Mouse (Mus musculus): ENCODE results near the gene Olfr331.
"Not testable (repeated sequence)": the region's sequence is repeated elsewhere in the genome, so short reads cannot be mapped to it uniquely, and the experiment has no call there.

The Olfr331 gene

DNA sequence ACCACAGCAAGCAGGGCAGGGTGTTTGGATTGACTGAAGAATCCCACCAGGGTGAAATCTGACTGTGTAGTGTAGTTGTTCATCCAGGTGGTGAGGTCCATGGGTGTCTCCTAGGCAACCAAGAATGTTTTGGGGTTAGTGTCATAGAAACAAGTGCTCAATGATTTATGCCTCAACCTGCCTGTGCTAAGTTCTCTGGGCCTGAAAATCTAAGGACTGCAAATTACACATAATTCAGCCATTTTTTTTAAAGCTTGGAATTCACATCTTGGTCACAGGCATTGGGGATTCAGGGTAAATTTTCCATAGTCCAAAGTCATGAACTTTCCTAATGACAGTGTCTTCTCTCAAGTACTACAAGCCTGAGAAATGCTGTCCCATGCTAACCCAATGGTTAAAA is at the start of gene Olfr331:
Olfr331 (minus strand) TSS at position 101 of the 400 bp plus-strand sequence.
- not testable (repeated sequence) for DNase-seq (ENCODE audit: low read depth, low spot score)

DNA sequence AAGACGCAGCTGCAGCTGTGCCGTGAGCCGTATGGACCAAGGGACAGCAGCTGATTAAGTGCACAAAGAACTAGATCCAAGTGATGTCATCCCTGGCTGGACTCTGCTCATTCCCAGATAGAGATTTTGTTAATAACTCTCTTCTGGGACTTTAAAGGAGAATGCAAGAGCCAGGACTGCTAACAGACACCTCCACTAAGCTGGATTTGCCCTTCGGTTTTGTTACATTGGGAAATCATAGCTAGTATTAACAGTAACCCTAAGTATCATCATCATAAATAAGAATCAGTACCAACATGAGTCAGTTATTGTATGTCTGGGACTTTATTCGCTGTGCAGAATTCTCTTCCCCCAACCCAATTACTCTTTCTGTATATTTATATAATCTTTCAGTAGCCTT is 44.0 kb upstream of the Olfr331 start, which contains the start of gene Olfr329-ps:
Olfr329-ps (minus strand) TSS at position 101 of the 400 bp plus-strand sequence.
- no peak for DNase-seq (ENCODE audit: low read depth, low spot score)

DNA sequence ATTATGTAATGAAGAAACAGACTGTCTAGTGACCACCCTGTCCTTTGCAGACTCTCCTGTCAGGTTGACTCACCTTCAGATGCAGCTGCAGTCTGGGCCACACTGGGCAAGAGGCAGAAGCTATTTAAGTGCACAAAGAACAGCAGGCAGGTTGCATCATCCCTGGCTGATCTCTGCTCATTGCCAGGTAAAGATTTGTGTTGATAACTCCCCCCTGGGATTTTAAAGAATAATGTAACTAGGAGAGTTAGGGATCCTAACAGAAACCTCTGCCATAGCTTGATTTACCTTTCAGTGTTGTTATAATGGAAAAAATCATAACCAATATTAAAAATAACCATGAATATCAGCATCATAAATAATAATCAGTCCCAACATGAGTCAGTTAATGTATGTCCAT is 32.4 kb upstream of the Olfr331 start, which contains the start of gene Olfr330:
Olfr330 (minus strand) TSS at position 101 of the 400 bp plus-strand sequence.
- DNase-seq (ENCODE audit: low read depth, low spot score) = not testable (repeated sequence)

DNA sequence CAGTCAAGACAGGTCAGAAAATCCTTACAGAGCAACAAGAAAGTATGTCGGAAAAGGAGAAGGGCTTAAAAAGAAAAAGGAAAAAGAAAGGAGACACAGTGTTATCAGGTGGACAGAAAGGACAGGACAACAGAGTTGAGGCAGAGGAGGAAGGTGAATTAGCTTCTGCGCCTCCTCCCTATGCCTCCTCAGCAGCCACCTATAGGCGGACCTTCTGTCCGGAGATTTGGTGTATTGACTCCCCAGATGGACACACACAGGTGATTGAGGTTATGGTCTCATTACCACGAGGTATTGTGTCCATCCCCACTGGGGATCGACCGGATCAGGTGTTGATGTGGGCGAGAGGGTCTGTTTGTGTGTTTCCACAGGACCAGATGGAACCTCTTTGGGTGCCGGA is 17.4 kb upstream of the Olfr331 start:
- DNase-seq (ENCODE audit: low read depth, low spot score) = not testable (repeated sequence)

DNA sequence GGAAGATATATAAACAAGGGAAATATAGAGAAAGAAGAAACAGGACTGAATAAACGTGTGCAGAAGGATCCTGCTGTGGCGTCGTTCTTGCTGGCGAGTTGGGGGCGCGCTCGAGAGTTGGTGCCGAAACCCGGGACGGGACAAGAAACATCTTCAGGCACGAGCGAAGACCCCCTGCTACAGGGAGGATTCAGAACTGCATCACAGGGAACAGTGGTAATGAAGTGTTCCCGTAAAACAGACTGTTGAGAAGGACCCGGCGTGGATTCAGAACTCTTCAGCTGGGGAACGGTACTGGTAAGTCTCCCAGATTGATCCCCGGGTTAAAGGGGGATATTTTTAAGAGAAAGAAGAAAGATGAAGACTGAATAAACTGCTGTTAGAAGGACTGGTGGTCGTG is 16.5 kb upstream of the Olfr331 start:
- DNase-seq (ENCODE audit: low read depth, low spot score) = not testable (repeated sequence)

DNA sequence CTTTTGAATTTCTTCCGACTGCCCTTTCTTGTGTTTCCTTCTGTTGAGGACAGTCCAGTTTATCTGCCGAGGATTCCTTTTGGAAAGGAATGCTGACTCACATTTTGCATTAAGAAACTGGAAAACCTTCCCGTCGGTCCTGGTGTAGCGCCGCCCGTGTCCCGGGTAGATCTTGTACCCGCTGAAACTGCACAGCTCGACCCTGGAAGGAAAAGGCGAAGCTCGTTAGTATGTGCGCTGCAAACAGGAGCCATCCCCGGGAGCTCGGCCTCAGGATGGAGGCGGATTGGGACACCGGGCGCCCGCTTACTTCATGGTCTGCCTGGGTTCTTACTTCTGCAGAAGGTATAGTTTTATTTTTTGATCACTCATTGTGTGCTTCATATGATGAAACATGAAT is 6.7 kb upstream of the Olfr331 start:
- DNase-seq (ENCODE audit: low read depth, low spot score) = peak; percentile 8

DNA sequence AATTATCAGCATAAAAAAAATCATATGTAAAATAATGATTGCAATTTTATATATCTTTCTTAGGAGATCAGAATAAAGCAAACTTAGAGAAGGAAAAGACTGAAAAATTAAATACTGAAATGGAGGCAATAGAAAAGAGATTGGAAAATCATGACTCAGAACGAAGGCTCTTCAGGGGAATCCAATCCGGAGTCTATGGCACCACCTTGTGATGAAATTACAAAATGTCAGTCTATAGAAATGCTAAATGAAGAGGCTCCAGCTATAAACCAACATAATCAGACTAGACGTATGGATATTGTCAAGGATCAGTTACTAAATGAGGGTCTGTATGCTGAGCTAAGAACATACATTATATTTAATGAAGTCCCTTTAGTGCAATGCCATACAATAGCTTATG is 3.1 kb downstream of the Olfr331 start:
- no peak for DNase-seq (ENCODE audit: low read depth, low spot score)

DNA sequence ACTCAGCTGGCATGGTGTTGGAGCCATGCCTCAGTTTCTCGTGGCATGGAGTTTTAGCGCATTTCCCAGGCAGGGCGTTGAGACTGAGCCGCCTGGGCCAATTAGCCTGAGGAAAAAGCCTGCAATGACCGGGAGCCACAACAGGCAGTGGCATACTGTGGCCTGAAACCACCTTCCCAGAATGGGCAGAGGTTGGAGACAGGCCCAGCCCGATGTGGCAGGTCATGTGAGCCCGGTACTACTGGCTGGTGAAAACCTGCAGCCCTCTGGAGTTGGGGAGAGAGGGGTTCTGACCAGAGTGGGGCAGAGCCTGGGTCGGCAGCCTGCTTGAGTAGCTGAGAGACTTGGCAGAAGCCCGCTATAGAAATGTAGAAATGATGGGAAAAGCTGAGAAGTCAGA is 3.6 kb downstream of the Olfr331 start:
- DNase-seq (ENCODE audit: low read depth, low spot score) = no peak

DNA sequence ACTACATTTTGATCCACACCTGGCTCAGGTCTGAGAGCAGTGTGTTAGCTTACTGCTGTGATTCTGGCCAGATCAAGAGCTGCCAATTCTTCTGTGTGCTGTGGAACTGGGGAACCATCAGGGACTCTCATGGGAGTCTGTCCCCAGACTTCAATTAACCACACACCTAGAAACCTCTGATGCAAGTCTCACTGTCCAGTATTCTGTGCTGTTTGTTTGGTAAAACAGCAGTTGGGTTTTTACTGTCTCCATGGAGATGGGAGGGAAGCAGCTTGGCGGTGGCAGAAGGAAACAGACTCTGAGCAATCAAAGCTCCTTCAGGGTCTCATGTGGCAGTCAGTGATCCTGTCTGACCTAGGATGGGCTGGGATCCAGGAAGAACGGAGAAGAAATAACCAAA is 9.9 kb downstream of the Olfr331 start, which contains the start of gene Olfr332:
Olfr332 (minus strand) TSS at position 101 of the 400 bp plus-strand sequence.
- no peak for DNase-seq (ENCODE audit: low read depth, low spot score)

DNA sequence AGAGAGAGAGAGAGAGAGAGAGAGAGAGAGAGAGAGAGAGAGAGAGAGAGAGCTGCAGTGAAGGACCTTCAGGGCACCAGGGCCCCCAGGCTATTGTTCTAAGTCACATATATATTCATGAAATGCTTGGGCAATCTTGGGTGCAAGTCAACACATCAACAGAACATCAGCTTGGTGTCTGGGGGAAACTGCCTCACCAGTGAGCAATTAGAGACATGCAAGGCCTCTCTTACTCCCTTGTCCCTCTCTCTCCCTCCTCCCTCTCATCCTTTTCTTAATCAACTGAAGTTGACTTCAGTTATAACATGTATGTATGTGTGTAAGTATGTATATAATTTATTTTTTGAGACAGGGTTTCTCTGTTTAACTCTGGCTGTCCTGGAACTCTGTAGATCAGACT is 40.2 kb downstream of the Olfr331 start, which contains the start of gene Olfr30:
Olfr30 (minus strand) TSS at position 101 of the 400 bp plus-strand sequence.
- no peak for DNase-seq (ENCODE audit: low read depth, low spot score)

DNA sequence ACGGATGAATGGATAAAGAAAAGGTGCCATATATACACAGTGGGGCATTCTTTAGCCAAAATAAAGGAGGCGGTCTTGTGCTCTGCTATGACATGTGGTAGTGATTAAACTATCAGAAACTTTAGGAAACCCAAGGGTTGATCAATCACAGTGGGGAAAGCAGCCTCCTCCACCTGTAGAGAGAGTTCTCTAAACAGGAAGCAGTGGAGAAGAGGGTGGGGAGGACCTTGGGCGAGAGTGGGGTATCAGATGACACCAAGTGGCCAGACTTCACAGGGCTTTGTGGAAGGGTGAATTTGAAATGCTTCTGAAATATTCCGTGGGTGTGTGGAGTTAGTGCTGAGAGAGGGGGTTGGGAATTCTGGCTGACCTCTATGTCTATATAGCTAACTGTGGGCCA is 48.8 kb downstream of the Olfr331 start:
- no peak for DNase-seq (ENCODE audit: low read depth, low spot score)

DNA sequence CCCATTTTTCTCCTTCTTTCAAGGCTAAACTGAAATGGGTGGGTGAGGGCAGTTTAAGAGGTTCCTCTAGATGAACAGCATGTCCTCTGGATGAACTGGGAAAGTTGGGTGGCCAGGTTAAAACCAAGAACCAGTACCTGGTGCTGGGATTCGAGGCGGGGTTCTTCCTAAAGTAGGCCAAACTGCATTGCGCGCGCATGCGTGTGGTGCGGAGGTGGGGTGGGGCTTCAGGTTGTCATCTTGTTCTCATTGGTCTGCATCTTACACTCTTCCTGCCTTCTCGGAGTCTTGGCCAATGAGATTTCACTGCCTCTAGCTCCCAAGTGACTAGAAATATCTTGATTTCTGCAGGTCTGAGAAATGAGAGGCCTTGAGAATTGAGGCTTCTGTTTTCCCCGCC is 49.6 kb downstream of the Olfr331 start, which contains the start of gene Lypd9:
Lypd9 (minus strand) TSS at position 165 of the 400 bp plus-strand sequence.
- DNase-seq (ENCODE audit: low read depth, low spot score) = no peak
